In genomic region chr7:92630167-92630566, GRCm38 (mm10) we compare ENCODE assay signal across 9 mouse cellular contexts. TPM values are rescaled to one million over a fixed set of nuclear protein-coding genes. Genes with fewer than 3 reads are reported as not detected.
A peak's percentile ranks its signal among the peaks of the same experiment; 100 is the strongest.
DNase-seq lines count a peak whose midpoint lies in the region; ATAC-seq and TF ChIP-seq lines count a peak whose summit lies in the region.
"Had no signal": no experiment of that assay in that cellular context is flagged by ENCODE, and none has a peak within 500 bp of the region (broad histone marks: within the 10 kb centered on the region; RNA-seq: fewer than 3 reads in every experiment).

No protein-coding gene starts in this region.

- no peak for TF ChIP-seq CTCF in G1E (IDR thresholded peaks at IDR 0.05; ENCODE audit: low read depth, low read length)
- TF ChIP-seq CTCF in hindbrain, postnatal 0 days (IDR thresholded peaks at IDR 0.05; ENCODE audit: low read depth) = peak; percentile 57

- peaks cover 11% of the 10 kb centered on the region for H3K27me3 ChIP-seq in G1E (ENCODE audit: insufficient read depth, low read length)
- no peaks in the 10 kb centered on the region for H3K27me3 ChIP-seq in hindbrain, postnatal 0 days (ENCODE audit: insufficient read depth, low read length)
- H3K27me3 ChIP-seq in intestine, embryonic 15.5 days (replicated peaks) = no peaks in the 10 kb centered on the region

- no peak overlapping the region for H3K9ac ChIP-seq in hindbrain, postnatal 0 days (replicated peaks; ENCODE audit: low read length)
- no peak overlapping the region for H3K9ac ChIP-seq in intestine, embryonic 15.5 days
- H3K9ac ChIP-seq: liver, embryonic 15.5 days had no signal

- 0 out of 2 replicates have a peak, but pooled peaks have one; percentile 34 for ATAC-seq in G1E (ENCODE audit: extremely low read depth, insufficient number of reproducible peaks, low FRiP score, poor library complexity, severe bottlenecking)
- 0 out of 2 replicates have a peak, but pooled peaks have one; percentile 58 for ATAC-seq in hindbrain, postnatal 0 days
- no peak for ATAC-seq in intestine, embryonic 15.5 days

- H3K4me2 ChIP-seq in hindbrain, postnatal 0 days (ENCODE audit: low read depth, low read length) = no peak overlapping the region
- no peak overlapping the region for H3K4me2 ChIP-seq in intestine, embryonic 15.5 days (replicated peaks)
- H3K4me2 ChIP-seq: liver, embryonic 15.5 days had no signal

- H3K9me3 ChIP-seq in G1E (replicated peaks) = no peaks in the 10 kb centered on the region
- no peaks in the 10 kb centered on the region for H3K9me3 ChIP-seq in hindbrain, postnatal 0 days (ENCODE audit: low read length)
- H3K9me3 ChIP-seq in intestine, embryonic 15.5 days = no peaks in the 10 kb centered on the region
- H3K9me3 ChIP-seq: liver, embryonic 15.5 days had no signal

- WGBS in hindbrain, postnatal 0 days = 44% methylated on average over 2 of the region's 2 CpGs
- WGBS in intestine, embryonic 15.5 days = 53% methylated on average over 2 of the region's 2 CpGs

- no peak overlapping the region for H3K27ac ChIP-seq in hindbrain, postnatal 0 days
- H3K27ac ChIP-seq in intestine, embryonic 15.5 days = no peak overlapping the region
- H3K27ac ChIP-seq: liver, embryonic 15.5 days had no signal

- H3K4me3 ChIP-seq in G1E (ENCODE audit: low read depth, low read length) = no peak overlapping the region
- no peak overlapping the region for H3K4me3 ChIP-seq in hindbrain, postnatal 0 days (ENCODE audit: low read length)
- no peak overlapping the region for H3K4me3 ChIP-seq in intestine, embryonic 15.5 days (replicated peaks)
- H3K4me3 ChIP-seq: liver, embryonic 15.5 days had no signal

- no peaks in the 10 kb centered on the region for H3K4me1 ChIP-seq in G1E (ENCODE audit: insufficient read depth, low read depth, low read length)
- H3K4me1 ChIP-seq in hindbrain, postnatal 0 days (ENCODE audit: insufficient read depth, low read length) = no peaks in the 10 kb centered on the region
- H3K4me1 ChIP-seq in intestine, embryonic 15.5 days (replicated peaks) = no peaks in the 10 kb centered on the region
- H3K4me1 ChIP-seq: liver, embryonic 15.5 days had no signal

- H3K36me3 ChIP-seq in G1E (replicated peaks) = no peaks in the 10 kb centered on the region
- H3K36me3 ChIP-seq in hindbrain, postnatal 0 days (ENCODE audit: insufficient read depth, low read length) = no peaks in the 10 kb centered on the region
- no peaks in the 10 kb centered on the region for H3K36me3 ChIP-seq in intestine, embryonic 15.5 days
- H3K36me3 ChIP-seq: liver, embryonic 15.5 days had no signal

- peak; percentile 21 for DNase-seq in cerebellum, adult 8-10 months
- DNase-seq in cerebellum, postnatal 4 days (ENCODE audit: low spot score in 2 of 2) = no peak
- DNase-seq in layer of hippocampus, adult 11-12 months (ENCODE audit: low spot score) = peak; percentile 34
- DNase-seq in layer of hippocampus, adult 9-10 months (ENCODE audit: low spot score) = no peak
- DNase-seq in G1E (ENCODE audit: low spot score) = no peak
- DNase-seq in hindbrain, postnatal 0 days (ENCODE audit: low spot score) = peak; percentile 67
- no peak for DNase-seq in urinary bladder, adult 2 months (ENCODE audit: low spot score)

RNA-seq across cellular contexts. Expression of gene Ankrd42, which starts 6.8 kb away (rescaled TPM):
- total RNA-seq in G1E (2014; fragmentation: Nextera tagmentation) (1.1 and 2.2 TPM in 2 replicates), G1E (2017) (0.66 and 1.0 TPM in 2 replicates)
- polyA plus RNA-seq in G1E (2012) = 0.43 and 0.44 TPM in 2 replicates
- total RNA-seq in hindbrain, postnatal 0 days (2014; rRNA removed) = 22.8 and 24.8 TPM in 2 replicates
- polyA plus RNA-seq in hindbrain, postnatal 0 days (2015; fragmentation: Nextera tagmentation; extraction: Ambion mirVana) = 20.6 and 20.8 TPM in 2 replicates
- 2.4 and 2.5 TPM in 2 replicates for polyA plus RNA-seq in urinary bladder, adult 2 months (2012; rRNA removed)
- 3.9 and 4.5 TPM in 2 replicates for polyA plus RNA-seq in intestine, embryonic 15.5 days (2015; fragmentation: Nextera tagmentation; extraction: Ambion mirVana)

RNA-seq across cellular contexts. Expression of gene Pcf11, which starts 39.6 kb away (rescaled TPM):
- total RNA-seq in G1E (2014; fragmentation: Nextera tagmentation) (175 and 209 TPM in 2 replicates), G1E (2017) (80.6 and 89.9 TPM in 2 replicates)
- polyA plus RNA-seq in G1E (2012) = 77.1 and 94.4 TPM in 2 replicates
- 31.3 and 35.2 TPM in 2 replicates for total RNA-seq in hindbrain, postnatal 0 days (2014; rRNA removed)
- polyA plus RNA-seq in hindbrain, postnatal 0 days (2015; fragmentation: Nextera tagmentation; extraction: Ambion mirVana) = 14.4 and 15.2 TPM in 2 replicates
- polyA plus RNA-seq in urinary bladder, adult 2 months (2012; rRNA removed) = 30.2 and 39.3 TPM in 2 replicates
- 19.3 and 20.1 TPM in 2 replicates for polyA plus RNA-seq in intestine, embryonic 15.5 days (2015; fragmentation: Nextera tagmentation; extraction: Ambion mirVana)

Comparison
In these comparisons a context has a peak if more than half of its experiments do, and no peak if none do; other contexts are left out.
1. DNase-seq: peak in cerebellum, adult 8-10 months (single experiment), layer of hippocampus, adult 11-12 months (single experiment) and hindbrain, postnatal 0 days (single experiment); none in cerebellum, postnatal 4 days (0 of 2), layer of hippocampus, adult 9-10 months (single experiment), G1E (single experiment) and urinary bladder, adult 2 months (single experiment).